Mouse (Mus musculus): Measurements from ENCODE around the gene Serpind1. TPM values are rescaled to one million over a fixed set of nuclear protein-coding genes. Genes with fewer than 3 reads are reported as not detected.

Gene Serpind1
- polyA plus RNA-seq, 1 experiment from 2014 or later = 0.41 TPM

- no peaks in the 10 kb centered on the region for H3K27me3 ChIP-seq (ENCODE audit: control insufficient read depth, insufficient read depth, low read length)
- ATAC-seq (ENCODE audit: low FRiP score, low TSS enrichment) = no peak
- no peak overlapping the region for H3K9ac ChIP-seq (ENCODE audit: low read length)
- no peaks in the 10 kb centered on the region for H3K4me1 ChIP-seq (replicated peaks; ENCODE audit: control insufficient read depth, insufficient read depth)
- WGBS = 84% methylated on average over 5 of the region's 5 CpGs
- no peak for TF ChIP-seq EP300 (optimal IDR thresholded peaks at IDR 0.05)
- no peak for TF ChIP-seq CTCF (IDR thresholded peaks at IDR 0.05; ENCODE audit: low read depth)
- peaks cover 9% of the 10 kb centered on the region for H3K36me3 ChIP-seq (ENCODE audit: control insufficient read depth, insufficient read depth, low read length)
- H3K27ac ChIP-seq (replicated peaks) = no peak overlapping the region
- no peak overlapping the region for H3K4me2 ChIP-seq (replicated peaks; ENCODE audit: low read depth)
- DNase-seq (ENCODE audit: low spot score) = no peak
- H3K9me3 ChIP-seq (ENCODE audit: control insufficient read depth, low read length) = no peaks in the 10 kb centered on the region
- H3K4me3 ChIP-seq (ENCODE audit: low read depth, low read length) = no peak overlapping the region
These were observed 6.4 kb upstream of the Serpind1 start for GRCm38 (mm10) chr16:17324745-17325144.

- ATAC-seq (ENCODE audit: low FRiP score, low TSS enrichment) = no peak
- TF ChIP-seq CTCF (IDR thresholded peaks at IDR 0.05; ENCODE audit: low read depth) (no peak), EP300 (optimal IDR thresholded peaks at IDR 0.05) (no peak)
- Histone ChIP-seq H3K27ac (replicated peaks) (no peak overlapping the region), H3K9ac (ENCODE audit: low read length) (no peak overlapping the region), H3K4me3 (ENCODE audit: low read depth, low read length) (no peak overlapping the region), H3K36me3 (ENCODE audit: control insufficient read depth, insufficient read depth, low read length) (peaks cover 9% of the 10 kb centered on the region), H3K9me3 (ENCODE audit: control insufficient read depth, low read length) (no peaks in the 10 kb centered on the region), H3K4me2 (replicated peaks; ENCODE audit: low read depth) (no peak overlapping the region), H3K4me1 (replicated peaks; ENCODE audit: control insufficient read depth, insufficient read depth) (no peaks in the 10 kb centered on the region), H3K27me3 (ENCODE audit: control insufficient read depth, insufficient read depth, low read length) (no peaks in the 10 kb centered on the region)
- 91% methylated on average over 2 of the region's 2 CpGs for WGBS
- DNase-seq (ENCODE audit: low spot score) = no peak
These were observed 5.1 kb upstream of the Serpind1 start for GRCm38 (mm10) chr16:17326064-17326463.

- no peak overlapping the region for H3K27ac ChIP-seq (replicated peaks)
- no peaks in the 10 kb centered on the region for H3K4me1 ChIP-seq (replicated peaks; ENCODE audit: control insufficient read depth, insufficient read depth)
- H3K4me2 ChIP-seq (replicated peaks; ENCODE audit: low read depth) = no peak overlapping the region
- WGBS = 100% methylated on average over 1 of the region's 1 CpGs
- H3K9ac ChIP-seq (ENCODE audit: low read length) = no peak overlapping the region
- peaks cover under 1% of the 10 kb centered on the region; the same call in 1 of the 2 replicates for H3K36me3 ChIP-seq (ENCODE audit: control insufficient read depth, insufficient read depth, low read length)
- TF ChIP-seq CTCF (IDR thresholded peaks at IDR 0.05; ENCODE audit: low read depth) = no peak
- no peak for TF ChIP-seq EP300 (optimal IDR thresholded peaks at IDR 0.05)
- no peaks in the 10 kb centered on the region for H3K27me3 ChIP-seq (ENCODE audit: control insufficient read depth, insufficient read depth, low read length)
- DNase-seq (ENCODE audit: low spot score) = no peak
- no peaks in the 10 kb centered on the region for H3K9me3 ChIP-seq (ENCODE audit: control insufficient read depth, low read length)
- no peak overlapping the region for H3K4me3 ChIP-seq (ENCODE audit: low read depth, low read length)
- ATAC-seq (ENCODE audit: low FRiP score, low TSS enrichment) = no peak
These were observed 1.2 kb upstream of the Serpind1 start for GRCm38 (mm10) chr16:17329848-17330570.

GRCm38 (mm10) chr16:17331855-17332254 is 684 bp downstream of the Serpind1 start:
- H3K9me3 ChIP-seq (ENCODE audit: control insufficient read depth, low read length) = no peaks in the 10 kb centered on the region
- WGBS = 91% methylated on average over 5 of the region's 5 CpGs
- TF ChIP-seq EP300 (optimal IDR thresholded peaks at IDR 0.05) = no peak
- no peak for TF ChIP-seq CTCF (IDR thresholded peaks at IDR 0.05; ENCODE audit: low read depth)

GRCm38 (mm10) chr16:17334574-17334973 is 3.4 kb downstream of the Serpind1 start:
- Histone ChIP-seq H3K9ac (ENCODE audit: low read length) (no peak overlapping the region), H3K27ac (replicated peaks) (no peak overlapping the region), H3K4me1 (replicated peaks; ENCODE audit: control insufficient read depth, insufficient read depth) (no peaks in the 10 kb centered on the region), H3K4me3 (ENCODE audit: low read depth, low read length) (no peak overlapping the region), H3K27me3 (ENCODE audit: control insufficient read depth, insufficient read depth, low read length) (no peaks in the 10 kb centered on the region), H3K4me2 (replicated peaks; ENCODE audit: low read depth) (no peak overlapping the region), H3K36me3 (ENCODE audit: control insufficient read depth, insufficient read depth, low read length) (no peaks in the 10 kb centered on the region; the same call in 1 of the 2 replicates), H3K9me3 (ENCODE audit: control insufficient read depth, low read length) (no peaks in the 10 kb centered on the region)
- no peak for TF ChIP-seq CTCF (IDR thresholded peaks at IDR 0.05; ENCODE audit: low read depth)
- DNase-seq (ENCODE audit: low spot score) (no peak), ATAC-seq (ENCODE audit: low FRiP score, low TSS enrichment) (peak; percentile 66; the same call in 1 of the 2 replicates)

More at GRCm38 (mm10) chr16:17331855-17332254, 684 bp downstream of the Serpind1 start:
- DNase-seq (ENCODE audit: low spot score) (no peak), ATAC-seq (ENCODE audit: low FRiP score, low TSS enrichment) (no peak)
- Histone ChIP-seq H3K9ac (ENCODE audit: low read length) (no peak overlapping the region), H3K4me3 (ENCODE audit: low read depth, low read length) (no peak overlapping the region), H3K36me3 (ENCODE audit: control insufficient read depth, insufficient read depth, low read length) (no peaks in the 10 kb centered on the region; the same call in 1 of the 2 replicates), H3K27me3 (ENCODE audit: control insufficient read depth, insufficient read depth, low read length) (no peaks in the 10 kb centered on the region), H3K4me1 (replicated peaks; ENCODE audit: control insufficient read depth, insufficient read depth) (no peaks in the 10 kb centered on the region), H3K4me2 (replicated peaks; ENCODE audit: low read depth) (no peak overlapping the region), H3K27ac (replicated peaks) (no peak overlapping the region)

- Histone ChIP-seq H3K9ac (ENCODE audit: low read length) (no peak overlapping the region), H3K4me2 (replicated peaks; ENCODE audit: low read depth) (no peak overlapping the region), H3K9me3 (ENCODE audit: control insufficient read depth, low read length) (no peaks in the 10 kb centered on the region), H3K27me3 (ENCODE audit: control insufficient read depth, insufficient read depth, low read length) (no peaks in the 10 kb centered on the region), H3K4me3 (ENCODE audit: low read depth, low read length) (no peak overlapping the region), H3K27ac (replicated peaks) (no peak overlapping the region), H3K4me1 (replicated peaks; ENCODE audit: control insufficient read depth, insufficient read depth) (no peaks in the 10 kb centered on the region), H3K36me3 (ENCODE audit: control insufficient read depth, insufficient read depth, low read length) (no peaks in the 10 kb centered on the region; the same call in 1 of the 2 replicates)
- DNase-seq (ENCODE audit: low spot score) = no peak
- ATAC-seq (ENCODE audit: low FRiP score, low TSS enrichment) = no peak
- WGBS = 76% methylated on average over 1 of the region's 1 CpGs
- TF ChIP-seq EP300 (optimal IDR thresholded peaks at IDR 0.05) (no peak), CTCF (IDR thresholded peaks at IDR 0.05; ENCODE audit: low read depth) (no peak)
These were observed 4.9 kb downstream of the Serpind1 start for GRCm38 (mm10) chr16:17336089-17336488.

Measured in stomach, postnatal 0 days (tissue).